ENCODE assay signal across 8 mouse cellular contexts in genomic region chr16:45756855-45757254, GRCm38 (mm10). TPM values are rescaled to one million over a fixed set of nuclear protein-coding genes. Genes with fewer than 3 reads are reported as not detected.
A peak's percentile ranks its signal among the peaks of the same experiment; 100 is the strongest.
DNase-seq lines count a peak whose midpoint lies in the region; ATAC-seq lines count a peak whose summit lies in the region.

No protein-coding gene starts in this region.

- H3K27ac ChIP-seq in forebrain, embryonic 12.5 days, result no peak overlapping the region
- H3K27ac ChIP-seq in intestine, embryonic 16.5 days (ENCODE audit: low read length), result no peak overlapping the region

- H3K4me3 ChIP-seq in forebrain, embryonic 12.5 days (replicated peaks), result no peak overlapping the region
- H3K4me3 ChIP-seq in intestine, embryonic 16.5 days (ENCODE audit: low read length), result no peak overlapping the region

- H3K9ac ChIP-seq in forebrain, embryonic 12.5 days, result no peak overlapping the region
- H3K9ac ChIP-seq in intestine, embryonic 16.5 days (ENCODE audit: low read depth, low read length), result no peak overlapping the region

- H3K9me3 ChIP-seq in forebrain, embryonic 12.5 days, result no peaks in the 10 kb centered on the region
- H3K9me3 ChIP-seq in intestine, embryonic 16.5 days (ENCODE audit: control insufficient read depth, low read length), result no peaks in the 10 kb centered on the region

- no peaks in the 10 kb centered on the region for H3K4me1 ChIP-seq in forebrain, embryonic 12.5 days
- H3K4me1 ChIP-seq in intestine, embryonic 16.5 days (ENCODE audit: control insufficient read depth, insufficient read depth, low read length), result no peaks in the 10 kb centered on the region

- ATAC-seq in forebrain, embryonic 12.5 days (ENCODE audit: low FRiP score), result peak; percentile 78
- ATAC-seq in intestine, embryonic 16.5 days, result peak; percentile 65; the same call in 1 of the 2 replicates

- peaks cover 5% of the 10 kb centered on the region for H3K36me3 ChIP-seq in forebrain, embryonic 12.5 days (replicated peaks)
- peaks cover 3% of the 10 kb centered on the region; the same call in 1 of the 2 replicates for H3K36me3 ChIP-seq in intestine, embryonic 16.5 days (ENCODE audit: control insufficient read depth, insufficient read depth, low read length)

- H3K4me2 ChIP-seq in forebrain, embryonic 12.5 days, result no peak overlapping the region
- H3K4me2 ChIP-seq in intestine, embryonic 16.5 days (ENCODE audit: low read depth, low read length), result no peak overlapping the region

- peak; percentile 23 for DNase-seq in gastrocnemius, postnatal 10 days
- DNase-seq in gastrocnemius, adult 8-10 months (ENCODE audit: low spot score in 2 of 2), result no peak
- DNase-seq in 3T3-L1 (ENCODE audit: low read depth, low spot score) (peak; percentile 91), R1 (ENCODE audit: low read depth, low spot score) (peak; percentile 72)
- peak; percentile 75 for DNase-seq in mesoderm, embryonic 11.5 days (ENCODE audit: low read depth, low spot score)
- no peak for DNase-seq in urinary bladder, postnatal 36 days (ENCODE audit: low spot score in 2 of 2)

- 48% methylated on average over 9 of the region's 9 CpGs for WGBS in forebrain, embryonic 12.5 days
- WGBS in intestine, embryonic 16.5 days, result 38% methylated on average over 9 of the region's 9 CpGs

- H3K27me3 ChIP-seq in forebrain, embryonic 12.5 days, result no peaks in the 10 kb centered on the region
- H3K27me3 ChIP-seq in intestine, embryonic 16.5 days (replicated peaks; ENCODE audit: control insufficient read depth, insufficient read depth, low read length), result no peaks in the 10 kb centered on the region

RNA-seq across cellular contexts. Expression of gene Abhd10, which starts 14.1 kb away (rescaled TPM):
- 10 to 100 TPM; 10.3 to 10.7 TPM for total RNA-seq in gastrocnemius, postnatal 10 days (2021)
- 10 to 100 TPM; 11.1 to 14.1 (median 13.0) TPM for total RNA-seq in gastrocnemius, adult 8-10 months (2022)
- polyA plus RNA-seq in forebrain, embryonic 12.5 days (2016; fragmentation: Nextera tagmentation; extraction: Ambion mirVana), result 41.9 and 44.9 TPM in 2 replicates
- 29.3 and 35.2 TPM in 2 replicates for polyA plus RNA-seq in intestine, embryonic 16.5 days (2015; fragmentation: Nextera tagmentation; extraction: Ambion mirVana)

RNA-seq across cellular contexts. Expression of gene Tagln3, which starts 32.4 kb away (rescaled TPM):
- total RNA-seq in gastrocnemius, postnatal 10 days (2021), result under 1 TPM; 0.70 to 0.90 TPM
- total RNA-seq in gastrocnemius, adult 8-10 months (2022), result under 1 TPM; 0.38 to 0.75 (median 0.65) TPM
- 319 and 330 TPM in 2 replicates for polyA plus RNA-seq in forebrain, embryonic 12.5 days (2016; fragmentation: Nextera tagmentation; extraction: Ambion mirVana)
- 21.0 and 24.7 TPM in 2 replicates for polyA plus RNA-seq in intestine, embryonic 16.5 days (2015; fragmentation: Nextera tagmentation; extraction: Ambion mirVana)

Comparison
In these comparisons a context has a peak if more than half of its experiments do, and no peak if none do; other contexts are left out.
1. DNase-seq: peak in gastrocnemius, postnatal 10 days (single experiment), 3T3-L1 (single experiment), R1 (single experiment) and mesoderm, embryonic 11.5 days (single experiment); none in gastrocnemius, adult 8-10 months (0 of 2) and urinary bladder, postnatal 36 days (0 of 2).